Mouse (Mus musculus) gastrocnemius, adult 18-20 months (tissue): ENCODE results near the gene Oxgr1. TPM values are rescaled to one million over a fixed set of nuclear protein-coding genes. Genes with fewer than 3 reads are reported as not detected.
"Not testable (repeated sequence)": the region's sequence is repeated elsewhere in the genome, so short reads cannot be mapped to it uniquely, and the experiment has no call there.

ENCODE experiments used
- DNase-seq: peaks from one replicate; pipeline ENCODE4 v3.0.0; 2021; ENCODE audit warnings: low spot score
- long read RNA-seq, 2 experiments: library from polyadenylated mRNA; stranded (forward); transcript quantifications; one replicate each; pipeline ENCODE4 v2.0.0; 2021
- total RNA-seq, 2 experiments: library from RNA; stranded (reverse); gene quantifications; 2 replicates each; pipeline ENCODE4 v1.2.3; 2021

Gene Oxgr1
- not detected for total RNA-seq
- long read RNA-seq, experiment 1 = 0 reads
- long read RNA-seq, experiment 2 = 0 reads

DNA sequence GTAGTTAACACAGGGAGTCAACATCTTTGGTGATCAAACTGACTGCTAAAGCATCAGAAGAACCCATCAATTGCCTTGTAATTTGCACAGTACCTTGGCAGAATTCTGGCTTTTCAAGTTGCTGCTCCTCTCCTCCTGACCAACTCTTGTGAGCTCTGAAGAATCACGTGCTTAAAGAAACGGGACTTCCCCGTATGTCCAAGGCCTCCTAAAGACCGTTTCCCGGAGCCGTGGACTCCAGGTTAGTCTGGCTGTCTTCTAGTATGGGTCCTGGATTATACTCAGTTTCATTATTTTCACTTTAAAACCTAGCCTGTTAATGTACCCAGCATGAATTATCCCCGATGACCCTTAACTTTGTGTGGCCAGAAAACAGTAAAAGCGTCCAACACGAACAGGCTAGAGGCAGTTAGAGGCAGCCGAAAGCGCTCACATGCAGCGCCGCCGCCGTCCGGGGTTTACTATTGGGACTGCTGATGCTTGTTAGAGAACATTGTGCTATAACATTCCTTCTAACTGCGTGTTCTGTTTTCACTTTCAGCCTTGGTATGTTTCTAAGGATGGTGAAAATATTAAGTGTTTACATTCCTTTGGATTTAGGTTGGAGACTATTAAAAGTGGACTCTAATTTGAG, at the start of gene Oxgr1:
TSS of gene Oxgr1 (minus strand) at position 249 of the 634 bp plus-strand sequence.
- DNase-seq = no peak

- no peak for DNase-seq
Observed at GRCm38 (mm10) chr14:120090401-120090800, 48.2 kb upstream of the Oxgr1 start.

- no peak for DNase-seq
Observed at GRCm38 (mm10) chr14:120089649-120090360, 47.6 kb upstream of the Oxgr1 start.

DNA sequence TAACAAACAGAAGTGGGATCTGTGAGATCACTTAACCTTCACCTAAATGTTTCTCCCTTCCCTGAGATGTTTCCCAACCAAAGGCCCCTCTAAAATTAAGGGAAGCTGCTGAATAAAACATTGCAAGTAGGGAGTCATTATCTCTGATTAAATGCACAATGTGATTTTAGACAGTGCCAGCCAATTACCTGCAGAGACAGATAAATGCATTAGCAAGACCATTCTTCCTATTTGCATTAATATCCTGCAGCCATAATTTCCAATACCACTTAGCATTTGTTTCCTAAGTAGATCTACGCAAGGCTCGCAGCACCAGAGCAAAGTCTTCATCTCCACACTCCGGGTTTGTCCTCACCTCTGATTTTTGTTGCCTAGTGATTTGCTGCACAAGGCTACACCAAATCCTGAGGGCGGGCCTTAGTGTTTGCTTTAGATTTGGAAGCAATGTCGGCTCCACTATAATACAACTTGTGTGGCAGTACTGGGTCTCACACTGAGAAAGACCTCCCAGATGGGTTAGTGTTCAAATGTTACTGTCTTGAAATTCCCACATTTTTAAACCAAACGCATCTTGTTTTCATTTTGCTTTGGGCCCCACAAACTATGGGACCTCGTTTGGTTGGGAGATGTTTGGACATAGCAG, 46.9 kb upstream of the Oxgr1 start:
- no peak for DNase-seq

DNA sequence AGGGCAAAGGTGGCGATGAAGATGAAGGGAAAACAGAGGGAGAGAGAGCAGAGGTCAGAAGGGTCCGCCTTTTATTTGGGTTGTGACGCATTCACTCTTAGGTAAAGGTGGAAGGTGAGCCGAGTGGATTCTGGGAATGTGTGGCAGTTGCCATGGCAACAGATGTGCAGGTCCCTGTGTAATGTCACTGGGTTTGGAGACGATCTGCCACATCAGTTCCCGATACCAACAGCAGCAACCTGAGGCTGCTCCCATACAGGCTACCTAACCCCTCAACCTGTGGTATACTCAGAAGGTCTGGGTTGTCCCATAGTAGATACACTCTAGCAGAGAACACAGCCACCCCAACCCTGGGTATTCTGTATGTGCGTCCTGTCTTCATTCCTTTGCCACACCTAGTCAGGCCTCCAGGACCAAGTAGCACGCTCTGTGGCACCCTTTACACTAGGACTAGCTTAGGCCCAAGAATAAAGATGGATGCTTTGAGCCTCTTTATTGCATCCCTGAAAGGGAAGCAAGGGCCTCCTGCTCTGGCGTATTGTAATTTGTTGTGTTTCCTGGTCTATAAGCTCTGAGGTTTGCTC, 41.9 kb upstream of the Oxgr1 start:
- DNase-seq = no peak

GRCm38 (mm10) chr14:120076192-120076591, 34.0 kb upstream of the Oxgr1 start:
- peak; percentile 28 for DNase-seq

- no peak for DNase-seq
Observed at GRCm38 (mm10) chr14:120075746-120076145, 33.5 kb upstream of the Oxgr1 start.

- DNase-seq = no peak
Observed at GRCm38 (mm10) chr14:120074231-120074630, 32.0 kb upstream of the Oxgr1 start.

- DNase-seq = peak; percentile 5
Observed at GRCm38 (mm10) chr14:120061096-120061495, 18.9 kb upstream of the Oxgr1 start.

- no peak for DNase-seq
Observed at GRCm38 (mm10) chr14:120033454-120033853, 8.8 kb downstream of the Oxgr1 start.

DNA sequence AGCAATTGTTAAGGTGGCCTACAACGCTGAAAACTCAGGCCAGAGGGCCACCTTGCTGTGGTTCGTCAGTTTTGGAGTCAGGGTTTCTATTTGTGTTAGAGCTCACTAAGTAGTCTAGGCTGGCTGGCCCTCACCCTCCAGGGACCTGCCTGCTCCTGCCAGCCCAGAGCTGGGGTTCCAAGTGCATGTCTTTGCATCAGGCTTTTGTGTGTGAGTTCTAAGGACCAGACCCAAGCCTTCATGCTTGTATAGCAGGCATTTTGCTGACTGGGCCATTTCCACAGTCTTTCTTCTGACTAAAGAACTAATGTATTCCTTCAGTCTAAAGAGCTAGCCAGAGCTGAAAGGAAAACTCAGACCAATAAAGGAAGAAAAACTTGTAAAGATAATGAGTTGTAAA, 22.3 kb downstream of the Oxgr1 start:
- no peak for DNase-seq

- DNase-seq = no peak
Observed at GRCm38 (mm10) chr14:120009969-120010872, 32.0 kb downstream of the Oxgr1 start.

DNA sequence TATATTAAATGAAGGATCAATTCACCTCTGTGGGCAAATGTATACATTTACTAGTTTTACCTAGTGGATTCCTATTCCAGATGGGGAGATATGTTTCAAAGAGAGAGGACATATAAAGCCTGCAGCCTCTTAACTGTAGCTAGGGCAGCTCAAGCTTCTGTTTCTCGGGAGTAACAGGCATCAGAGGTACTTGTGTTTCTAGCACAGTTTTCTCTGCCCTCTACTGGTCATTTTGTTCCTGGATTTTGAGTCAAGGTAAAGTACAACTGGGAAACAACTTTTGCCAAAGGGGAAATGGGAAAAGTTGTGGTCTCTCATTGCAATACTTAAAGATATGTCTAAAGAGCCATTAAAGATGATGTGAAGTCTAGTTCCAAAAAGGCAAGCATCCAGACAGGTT, 37.1 kb downstream of the Oxgr1 start:
- no peak for DNase-seq

DNA sequence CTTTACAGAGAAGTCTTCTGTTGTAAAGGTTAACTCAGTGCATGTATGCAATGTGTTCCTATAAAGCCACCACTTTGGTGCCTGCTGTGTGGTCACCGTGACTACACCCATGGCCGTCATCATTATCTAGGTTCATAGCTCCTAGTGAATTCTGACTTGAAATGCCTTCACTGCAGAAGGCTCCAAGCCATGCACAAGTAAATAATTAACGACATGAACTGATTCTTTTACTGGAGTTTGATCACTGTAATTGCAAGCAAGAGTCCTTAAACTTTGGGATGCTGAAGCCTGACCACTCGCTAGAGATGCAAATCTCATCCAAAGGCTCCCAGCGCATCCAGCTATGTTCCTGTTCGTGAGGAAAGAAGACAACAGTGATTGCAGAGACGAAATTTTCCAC, 38.6 kb downstream of the Oxgr1 start:
- DNase-seq = no peak

- no peak for DNase-seq
Observed at GRCm38 (mm10) chr14:120002673-120003072, 39.6 kb downstream of the Oxgr1 start.

DNA sequence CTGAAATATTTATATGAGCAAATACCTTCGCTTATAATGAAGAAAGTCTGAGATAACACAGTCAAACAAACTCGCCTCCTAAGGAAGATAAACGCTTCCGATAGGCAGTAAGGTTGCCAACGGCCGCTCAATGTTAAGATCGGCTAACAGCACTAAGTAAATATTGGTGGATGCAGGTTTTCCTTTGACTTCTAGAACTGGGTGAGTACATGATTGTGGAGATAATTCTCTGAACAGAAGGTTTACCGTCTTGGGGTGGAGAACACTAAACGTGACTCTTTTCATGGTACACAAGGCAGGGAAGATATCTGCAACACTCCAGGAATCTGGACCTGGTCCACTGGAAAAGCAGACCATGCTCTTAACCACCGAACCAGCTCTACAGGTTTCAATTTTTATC, 52.6 kb downstream of the Oxgr1 start:
- no peak for DNase-seq

- DNase-seq = no peak
Observed at GRCm38 (mm10) chr14:119988937-119989645, 53.1 kb downstream of the Oxgr1 start.

DNA sequence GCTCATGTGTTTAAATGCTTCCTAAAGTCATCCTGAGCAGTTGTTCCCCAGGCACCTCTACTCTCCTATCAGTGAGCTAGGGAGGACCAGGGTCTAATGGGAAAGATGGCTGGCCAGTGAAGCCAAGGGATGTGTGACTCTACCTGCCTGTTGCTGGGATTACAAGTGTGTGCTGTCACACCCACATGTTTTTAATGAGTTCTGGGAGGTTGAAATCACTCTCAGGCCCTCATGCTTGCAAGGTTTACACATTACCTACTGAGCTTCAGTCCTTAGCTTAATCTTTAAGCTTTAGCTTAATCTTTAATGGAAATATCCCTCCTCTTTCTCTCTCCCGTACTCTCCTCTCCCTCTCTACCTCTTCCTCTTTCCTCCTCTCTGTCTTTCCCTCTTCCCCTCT, 55.0 kb downstream of the Oxgr1 start:
- DNase-seq = no peak

- DNase-seq = no peak
Observed at GRCm38 (mm10) chr14:119986778-119987177, 55.5 kb downstream of the Oxgr1 start.

- not testable (repeated sequence) for DNase-seq
Observed at GRCm38 (mm10) chr14:119986351-119986750, 55.9 kb downstream of the Oxgr1 start.

- DNase-seq = no peak
Observed at GRCm38 (mm10) chr14:119981314-119981713, 60.9 kb downstream of the Oxgr1 start.
